Mouse (Mus musculus): ENCODE results near the gene Ccdc85c. TPM values are rescaled to one million over a fixed set of nuclear protein-coding genes. Genes with fewer than 3 reads are reported as not detected.

The Ccdc85c gene
- 0.91 TPM for polyA plus RNA-seq (2015; fragmentation: Illumina TruSeq; extraction: RNeasy Lipid Tissue Mini Kit (QIAGEN cat#74804); ENCODE audit: insufficient read depth, low replicate concordance)

DNA sequence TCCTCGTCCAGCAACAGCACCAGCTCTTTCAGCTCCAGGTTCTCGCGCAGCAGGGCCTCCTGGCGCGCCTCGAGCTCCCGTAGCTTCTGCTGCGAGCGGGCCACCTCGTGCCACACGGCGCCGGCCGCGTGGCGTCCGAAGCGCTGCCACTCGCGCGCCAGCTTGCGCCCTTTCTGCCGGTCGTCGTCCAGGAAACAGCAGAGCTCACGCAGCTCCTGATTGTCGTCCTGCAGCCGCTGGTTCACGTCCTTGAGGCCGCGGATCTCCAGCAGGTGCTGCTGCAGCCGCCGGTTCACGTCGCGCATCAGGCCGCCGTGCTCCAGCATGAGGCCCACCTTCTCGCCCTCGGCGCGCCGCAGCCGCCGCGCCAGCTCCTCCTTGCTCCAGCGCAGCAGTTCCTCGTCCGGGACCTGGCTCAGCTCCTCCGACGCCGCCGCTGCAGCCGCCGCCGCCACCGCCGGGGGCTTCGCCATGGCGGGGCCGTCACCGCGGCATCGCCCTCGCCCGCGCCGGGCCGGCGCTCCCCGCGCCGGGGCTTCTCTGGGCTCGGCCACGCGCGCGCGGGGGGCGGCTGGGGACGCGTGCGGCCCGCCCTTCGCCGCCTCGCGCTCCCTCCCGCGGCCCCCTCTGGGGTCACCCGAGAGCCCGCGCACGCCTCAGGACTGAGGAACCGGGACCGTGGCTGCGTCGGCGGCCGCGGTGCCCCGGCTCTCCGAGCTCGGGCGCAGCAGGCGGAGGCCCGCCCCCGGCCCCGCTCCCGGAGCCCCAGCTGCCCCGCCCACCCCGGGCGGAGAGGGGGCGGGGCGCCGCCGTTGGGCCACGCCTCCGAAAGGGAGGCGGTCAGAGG lies at the start of gene Ccdc85c:
TSS of gene Ccdc85c (minus strand) at position 765 of the 847 bp plus-strand sequence.

DNA sequence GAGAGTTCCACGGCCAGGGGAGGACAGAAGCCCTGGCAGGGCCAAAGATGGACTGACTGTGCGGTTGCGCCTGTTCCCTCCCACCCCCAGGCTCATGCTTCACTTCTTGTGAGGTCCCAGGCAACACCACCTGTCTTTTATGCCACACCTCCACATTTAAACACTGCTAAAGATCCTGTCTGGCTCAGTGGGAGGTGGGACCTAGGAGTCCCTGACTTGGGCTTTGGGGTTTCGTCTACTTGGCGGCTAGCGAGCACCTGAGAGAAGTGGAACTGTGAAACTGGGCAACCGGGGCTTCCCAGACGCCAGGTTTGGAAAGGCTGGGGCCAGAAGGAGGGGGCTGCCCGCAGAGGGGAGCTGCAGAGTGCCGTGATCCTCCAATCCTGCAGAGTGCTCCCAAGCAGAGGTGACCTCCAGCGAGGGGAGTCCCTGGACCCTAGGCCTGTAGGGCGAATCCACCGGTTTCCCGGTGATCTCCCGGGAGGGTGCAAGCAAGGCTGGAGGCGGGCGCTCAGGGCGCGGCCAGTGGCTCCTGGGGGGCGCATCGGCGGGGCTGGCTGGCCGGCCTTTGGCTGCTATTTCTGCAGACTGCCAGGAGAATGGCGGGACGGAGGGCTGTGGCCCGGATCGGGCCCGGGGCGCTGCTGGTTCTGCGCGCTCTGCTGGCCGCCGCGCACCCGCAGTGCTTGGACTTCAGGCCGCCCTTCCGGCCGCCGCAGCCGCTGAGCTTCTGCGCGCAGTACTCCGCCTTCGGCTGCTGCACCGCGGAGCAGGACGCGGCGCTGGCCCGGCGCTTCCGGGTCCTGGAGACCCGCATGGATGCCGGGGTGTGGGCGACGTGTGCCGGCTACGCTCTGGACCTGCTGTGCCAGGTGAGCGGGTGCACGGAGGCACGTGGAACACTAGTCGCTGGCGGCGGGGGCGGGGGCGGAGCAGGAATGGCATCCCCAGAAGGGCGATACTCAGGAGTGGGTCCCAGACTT lies 30.9 kb upstream of the Ccdc85c start, which contains the start of gene Hhipl1:
TSS of gene Hhipl1 (plus strand) at position 459 of the 983 bp plus-strand sequence.

DNA sequence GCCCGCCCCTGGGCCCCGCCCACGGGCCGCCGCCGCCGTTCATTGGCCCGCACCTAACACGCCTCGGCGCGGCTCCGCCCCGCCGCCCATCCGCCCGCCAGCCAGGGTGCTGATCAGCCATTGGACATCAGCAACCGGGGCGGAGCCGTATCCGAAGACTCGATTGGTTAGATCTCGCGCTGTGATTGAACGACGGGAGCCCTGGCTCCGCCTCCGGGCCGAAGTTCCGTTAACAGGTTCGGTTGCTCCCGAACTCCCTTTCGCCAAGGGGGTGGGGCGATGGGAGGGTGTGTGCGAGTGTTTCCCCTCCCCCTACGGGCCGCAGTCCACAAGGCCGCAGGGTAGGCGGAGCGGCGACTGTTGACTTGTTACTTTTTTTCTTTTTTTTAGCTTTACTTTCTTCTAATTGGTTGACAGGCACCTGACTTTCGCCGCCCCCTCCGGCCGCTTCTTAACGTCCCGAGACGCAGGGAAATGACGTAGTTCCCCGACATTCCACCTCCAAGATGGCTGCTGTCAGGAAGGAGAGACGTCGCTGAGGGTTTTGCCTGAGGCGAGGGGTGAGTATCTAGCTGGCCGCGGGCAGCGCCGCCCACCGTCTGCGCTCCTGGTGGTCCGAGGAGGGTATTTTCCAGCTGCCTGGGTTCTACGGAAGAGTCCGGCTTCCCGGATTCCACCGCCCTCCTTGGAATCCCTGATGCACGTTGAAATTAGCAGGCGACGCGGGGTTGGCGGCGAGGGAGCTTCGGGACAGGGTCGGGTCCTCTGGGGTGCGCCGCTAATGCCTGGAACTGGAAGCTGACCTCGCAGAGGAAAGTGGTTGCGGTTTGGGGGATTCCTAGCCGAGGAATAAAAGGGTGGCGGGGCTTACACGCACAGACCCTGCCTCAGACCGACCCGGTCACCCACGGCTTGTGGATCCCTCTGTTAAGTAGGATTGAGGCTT lies 95.6 kb downstream of the Ccdc85c start, which contains the start of gene Ccnk:
TSS of gene Ccnk (plus strand) at position 259 of the 946 bp plus-strand sequence.

DNA sequence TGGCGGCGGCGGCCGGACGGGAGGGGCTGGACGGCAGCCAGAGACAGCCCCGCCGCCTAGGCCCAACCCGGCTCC lies 96.1 kb downstream of the Ccdc85c start, which contains the start of gene Setd3:
TSS of gene Setd3 (minus strand) at position 69 of the 75 bp plus-strand sequence.

Other genes with a start within 250 kb of the Ccdc85c start
- gene Setd3, start 96.1 kb downstream of the Ccdc85c start, polyA plus RNA-seq (2015; fragmentation: Illumina TruSeq; extraction: RNeasy Lipid Tissue Mini Kit (QIAGEN cat#74804); ENCODE audit: insufficient read depth, low replicate concordance), result 99.3 TPM
- 41.6 TPM for gene Ccnk, start 95.8 kb downstream of the Ccdc85c start, polyA plus RNA-seq (2015; fragmentation: Illumina TruSeq; extraction: RNeasy Lipid Tissue Mini Kit (QIAGEN cat#74804); ENCODE audit: insufficient read depth, low replicate concordance)
- gene Hhipl1, start 30.8 kb upstream of the Ccdc85c start, polyA plus RNA-seq (2015; fragmentation: Illumina TruSeq; extraction: RNeasy Lipid Tissue Mini Kit (QIAGEN cat#74804); ENCODE audit: insufficient read depth, low replicate concordance), result 0.81 TPM
- gene Cyp46a1, start 59.0 kb upstream of the Ccdc85c start, polyA plus RNA-seq (2015; fragmentation: Illumina TruSeq; extraction: RNeasy Lipid Tissue Mini Kit (QIAGEN cat#74804); ENCODE audit: insufficient read depth, low replicate concordance), result 1.7 TPM
- 15.2 TPM for gene Eml1, start 95.5 kb upstream of the Ccdc85c start, polyA plus RNA-seq (2015; fragmentation: Illumina TruSeq; extraction: RNeasy Lipid Tissue Mini Kit (QIAGEN cat#74804); ENCODE audit: insufficient read depth, low replicate concordance)

All from spleen, adult 10 weeks (tissue).